Mouse (Mus musculus) urinary bladder, adult 2 months (tissue): Measurements from ENCODE around the gene Nthl1. TPM values are rescaled to one million over a fixed set of nuclear protein-coding genes. Genes with fewer than 3 reads are reported as not detected.

Experiments used
- DNase-seq: peaks from one replicate; pipeline ENCODE4 v3.0.0; 2022; ENCODE audit warnings: low spot score
- polyA plus RNA-seq: library from polyadenylated mRNA; depleted of rRNA; stranded (reverse); fragments of >200 nt; gene quantifications from 2 replicates; pipeline ENCODE4 v1.2.3, GENCODE M21; 2012; rRNA removed

The Nthl1 gene
- 21.7 and 22.0 TPM in 2 replicates for polyA plus RNA-seq

DNA sequence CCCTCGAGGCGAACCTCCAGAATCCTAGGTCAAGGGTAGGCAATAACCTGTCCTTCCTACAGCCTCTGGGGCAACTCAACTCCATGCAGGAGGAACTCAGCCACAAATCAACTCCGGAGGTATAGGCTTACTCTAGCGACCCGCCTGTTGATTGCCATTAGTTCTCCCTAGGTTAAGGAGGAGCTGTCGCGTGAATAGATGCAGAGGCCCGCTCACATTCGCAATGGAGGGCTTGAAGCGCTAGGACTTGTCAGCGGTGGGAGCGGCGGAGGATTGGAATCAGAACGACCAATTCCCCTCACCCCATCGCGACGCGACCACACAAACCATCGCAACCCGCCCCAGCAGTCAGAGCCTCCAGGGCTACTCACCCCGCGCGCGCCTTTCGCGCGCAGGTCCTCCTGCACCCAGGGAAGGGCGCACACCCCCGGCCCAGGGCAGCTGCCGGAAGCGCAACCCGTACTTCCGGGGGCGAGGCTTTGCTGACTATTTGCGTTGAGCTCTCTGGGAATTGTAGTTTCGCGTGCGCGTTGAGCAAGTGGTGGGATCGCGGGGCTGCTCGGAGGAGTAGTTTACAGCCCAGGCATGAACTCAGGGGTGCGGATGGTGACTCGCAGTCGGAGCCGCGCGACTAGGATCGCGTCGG is at the start of gene Nthl1, which contains the start of gene Tsc2:
TSS of gene Nthl1 (plus strand) at position 514 of the 646 bp plus-strand sequence.
TSS of gene Tsc2 (minus strand) at position 464 of the 646 bp plus-strand sequence.
- DNase-seq = peak; percentile 74

DNA sequence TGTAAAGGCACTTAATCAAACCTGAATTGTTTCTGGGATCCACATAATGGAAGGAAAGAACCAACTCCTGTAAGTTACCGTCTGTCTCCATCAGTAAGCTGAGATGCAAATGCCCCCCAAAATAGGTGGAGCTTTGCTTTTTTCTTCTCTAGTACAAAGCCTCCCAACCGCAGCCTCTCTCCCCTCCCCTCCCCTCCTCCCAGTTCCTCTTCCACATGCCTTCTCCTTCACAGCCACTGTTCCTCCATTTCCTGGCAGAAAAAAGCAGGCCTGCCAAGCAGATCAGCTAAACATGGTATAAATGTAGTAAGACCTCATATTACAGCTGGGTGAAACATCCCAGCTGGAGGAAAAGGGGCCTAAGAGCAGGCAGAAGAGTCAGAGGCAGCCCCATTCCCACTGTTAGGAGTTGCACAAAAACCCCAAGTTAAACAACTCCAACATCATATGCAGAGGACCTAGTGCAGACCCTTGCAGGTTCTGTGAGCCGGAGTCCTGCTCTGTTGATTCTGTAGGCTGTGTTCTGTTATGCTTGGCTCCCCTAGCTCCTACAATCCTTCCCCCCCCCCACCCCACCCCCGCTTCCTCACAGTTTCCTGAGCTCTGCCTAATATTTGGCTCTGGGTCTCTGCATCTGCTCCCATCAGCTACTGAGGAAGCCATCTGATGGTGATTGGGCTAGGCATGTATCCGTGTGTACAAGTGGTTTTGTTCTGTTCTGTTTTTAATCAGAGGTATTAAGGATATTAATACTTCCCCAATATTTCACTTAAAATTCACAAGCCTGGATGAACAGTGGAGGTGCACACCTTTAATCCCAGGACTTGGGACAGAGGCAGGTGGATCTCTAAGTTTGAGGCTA is 48.6 kb upstream of the Nthl1 start:
- no peak for DNase-seq

DNA sequence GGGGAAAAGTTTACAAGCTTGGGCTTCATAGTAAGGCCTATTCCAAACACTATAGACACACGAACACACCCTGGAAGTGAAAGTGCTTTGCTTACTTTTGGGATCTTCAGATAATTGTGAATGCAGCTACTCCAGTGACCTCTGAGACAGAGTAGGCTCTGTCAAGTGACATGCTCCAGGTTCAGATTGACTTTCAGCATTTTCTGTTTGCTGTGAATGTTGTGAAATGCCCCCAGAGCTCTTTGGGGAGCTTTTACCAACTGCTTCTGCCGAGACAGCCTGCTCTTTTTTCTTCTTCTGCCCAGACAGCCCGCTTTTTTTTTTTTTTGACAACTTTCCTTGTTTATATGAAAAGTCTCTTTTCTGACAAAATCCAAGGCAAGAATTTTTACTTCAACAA is 48.0 kb upstream of the Nthl1 start:
- DNase-seq = no peak

DNA sequence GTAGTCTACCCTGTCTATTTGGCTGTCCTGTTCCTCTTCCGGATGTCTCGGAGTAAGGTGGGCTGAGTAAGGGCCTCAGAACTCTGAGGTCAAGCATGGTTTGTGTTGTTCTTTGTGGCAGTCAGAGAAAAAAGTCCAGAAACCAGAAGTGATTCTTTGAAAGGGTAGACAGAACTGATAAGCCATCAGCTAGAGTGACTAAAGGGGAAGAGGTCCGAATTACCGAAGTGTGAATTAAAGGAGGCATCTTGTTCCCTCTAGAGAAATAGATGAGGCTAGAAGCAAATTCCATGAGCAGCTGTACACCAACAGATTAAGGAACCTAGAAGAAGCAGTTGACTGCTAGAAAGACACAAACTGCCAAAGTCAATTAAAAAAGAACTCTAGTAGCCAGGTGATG is 45.9 kb upstream of the Nthl1 start:
- DNase-seq = no peak

DNA sequence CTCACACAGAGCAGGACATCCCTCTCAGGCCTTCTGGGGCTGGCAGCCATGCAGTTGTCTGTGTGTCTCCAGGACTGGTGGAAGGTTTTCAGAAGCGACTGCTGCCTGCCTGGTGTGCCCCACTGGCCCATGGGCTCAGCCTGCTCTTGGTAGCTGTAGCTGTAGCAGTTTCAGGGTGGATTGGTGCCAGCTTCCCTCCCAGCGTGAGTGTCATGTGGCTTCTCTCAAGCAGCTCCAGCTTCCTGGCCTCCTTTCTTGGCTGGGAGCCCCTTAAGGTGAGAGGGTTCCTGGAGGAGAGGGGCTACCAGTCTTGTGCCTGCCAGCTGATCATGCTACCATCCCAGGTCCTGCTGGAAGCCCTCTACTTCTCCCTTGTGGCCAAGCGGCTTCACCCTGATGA is 41.5 kb upstream of the Nthl1 start:
- no peak for DNase-seq

DNA sequence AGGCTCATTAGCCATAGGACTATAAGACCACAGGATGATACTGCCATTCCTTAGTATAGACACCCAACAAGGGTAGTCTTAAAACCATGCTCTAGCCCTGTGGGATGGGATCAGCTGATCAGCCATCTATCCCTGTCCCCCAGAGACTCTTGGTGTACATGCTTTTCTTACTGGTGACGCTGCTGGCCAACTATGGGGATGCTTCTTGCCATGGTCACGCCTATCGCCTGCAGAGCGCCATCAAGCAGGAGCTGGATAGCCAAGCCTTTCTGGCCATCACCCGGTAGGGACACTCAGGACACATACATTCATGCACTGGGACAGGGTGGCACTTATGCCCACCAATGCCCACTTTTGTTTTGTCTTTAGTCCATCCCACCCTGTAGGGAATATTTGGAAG is 40.8 kb upstream of the Nthl1 start:
- no peak for DNase-seq

DNA sequence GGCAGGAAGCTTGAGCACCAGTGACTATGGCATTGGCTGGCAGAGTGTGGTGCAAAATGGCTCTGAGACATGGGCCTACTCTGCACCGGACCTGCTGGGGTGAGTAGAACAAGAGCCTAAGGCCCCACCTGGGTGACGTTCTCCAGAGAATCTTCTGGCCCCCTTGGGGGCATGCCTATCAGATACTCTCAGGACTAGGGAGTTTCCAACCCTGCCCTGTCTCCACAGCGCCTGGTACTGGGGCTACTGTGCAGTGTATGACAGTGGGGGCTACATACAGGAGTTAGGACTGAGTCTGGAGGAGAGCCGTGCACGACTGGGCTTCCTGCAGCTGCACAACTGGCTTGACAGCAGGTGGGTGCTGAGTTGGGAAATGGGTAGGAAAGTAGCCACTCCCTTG is 39.2 kb upstream of the Nthl1 start:
- no peak for DNase-seq

DNA sequence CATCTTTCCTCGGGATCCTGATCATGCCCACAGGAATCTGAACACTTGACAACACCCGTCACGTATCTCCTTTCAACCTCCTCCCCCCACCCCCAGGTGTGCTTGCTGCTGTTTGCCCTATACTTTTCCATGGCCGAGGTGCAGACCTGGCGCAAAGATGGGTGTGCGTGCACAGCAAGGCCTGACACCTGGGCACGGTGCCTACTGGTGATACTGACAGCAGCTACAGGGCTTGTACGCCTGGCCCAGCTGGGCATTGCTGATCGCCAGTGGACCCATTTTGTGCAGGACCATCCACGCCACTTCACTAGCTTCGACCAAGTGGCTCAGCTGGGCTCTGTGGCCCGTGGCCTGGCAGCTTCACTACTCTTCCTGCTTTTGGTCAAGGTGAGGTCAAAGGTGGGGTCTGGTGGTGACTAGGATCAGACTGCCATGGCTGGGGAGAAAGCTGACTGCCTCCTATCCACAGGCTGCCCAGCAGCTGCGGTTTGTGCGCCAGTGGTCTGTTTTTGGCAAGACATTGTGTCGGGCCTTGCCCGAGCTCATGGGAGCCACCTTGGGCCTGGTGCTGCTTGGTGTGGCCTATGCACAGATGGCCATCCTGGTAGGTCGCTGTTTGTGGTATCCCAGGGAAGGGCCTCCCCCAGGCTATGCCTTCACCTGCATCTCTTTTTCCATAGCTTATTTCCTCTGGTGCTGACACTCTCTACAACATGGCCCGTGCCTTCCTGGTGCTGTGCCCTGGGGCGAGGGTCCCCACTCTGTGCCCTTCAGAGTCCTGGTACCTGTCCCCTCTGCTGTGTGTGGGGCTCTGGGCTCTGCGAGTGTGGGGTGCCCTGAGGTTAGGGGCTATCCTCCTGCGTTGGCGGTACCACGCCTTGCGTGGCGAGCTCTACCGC is 38.2 kb upstream of the Nthl1 start:
- DNase-seq = no peak

DNA sequence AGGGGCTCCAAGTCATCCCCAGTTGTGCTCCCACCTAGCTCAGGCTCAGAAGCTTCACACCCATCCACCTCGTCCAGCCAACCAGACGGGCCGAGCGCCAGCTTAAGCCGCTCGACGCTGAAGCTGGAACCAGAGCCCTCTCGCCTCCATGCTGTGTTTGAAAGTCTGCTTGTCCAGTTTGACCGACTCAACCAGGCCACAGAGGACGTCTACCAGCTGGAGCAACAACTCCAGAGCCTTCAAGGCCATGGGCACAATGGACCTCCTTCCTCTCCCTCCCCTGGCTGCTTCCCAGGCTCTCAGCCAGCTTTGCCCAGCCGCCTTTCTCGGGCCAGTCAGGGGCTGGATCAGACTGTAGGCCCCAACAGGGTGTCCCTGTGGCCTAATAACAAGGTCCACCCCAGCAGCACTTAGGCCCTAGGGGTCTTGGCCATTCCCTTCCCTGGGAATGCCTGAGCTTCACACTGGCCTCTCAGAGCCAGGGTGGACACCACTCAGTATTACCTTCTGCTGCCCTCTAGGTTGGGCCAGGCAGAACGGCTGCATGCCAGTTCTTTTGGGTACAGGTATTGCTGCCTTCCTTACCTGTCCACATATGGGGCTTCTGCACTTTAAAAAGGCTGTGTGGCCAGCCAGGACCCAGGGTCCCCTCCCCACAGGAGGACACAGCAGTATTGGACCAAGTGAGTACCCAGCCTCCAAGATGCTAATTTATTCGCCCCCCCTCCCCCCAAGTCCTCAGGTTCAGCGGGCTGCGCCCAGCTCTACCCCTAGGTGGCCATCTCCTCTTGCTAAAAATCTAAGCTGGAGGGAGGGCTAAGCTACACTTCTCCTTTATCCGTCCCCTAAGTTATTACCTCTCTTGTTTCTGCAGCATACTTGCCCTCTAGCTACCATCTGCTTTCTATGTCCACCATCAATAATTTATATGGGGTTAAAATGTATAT is 37.1 kb upstream of the Nthl1 start:
- DNase-seq = no peak

DNA sequence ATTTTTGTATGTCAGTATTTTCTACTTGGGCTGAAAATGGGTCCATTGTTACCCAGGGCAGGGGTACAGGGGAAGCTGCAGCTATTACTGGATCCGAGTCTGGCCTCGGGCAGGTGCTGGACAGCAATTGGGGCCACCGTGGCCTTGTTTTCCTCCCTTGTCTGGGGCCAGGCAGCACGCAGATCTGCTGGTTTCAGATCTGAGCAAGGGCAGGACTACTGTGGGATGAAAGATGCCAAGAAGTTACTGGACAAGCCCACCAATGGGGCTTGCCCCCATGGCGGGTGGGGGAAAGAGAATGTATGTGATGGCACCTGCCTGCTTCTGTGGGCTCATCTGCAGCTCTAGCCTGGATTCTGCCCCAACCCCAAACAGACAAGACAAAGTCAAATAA is 36.4 kb upstream of the Nthl1 start:
- no peak for DNase-seq

DNA sequence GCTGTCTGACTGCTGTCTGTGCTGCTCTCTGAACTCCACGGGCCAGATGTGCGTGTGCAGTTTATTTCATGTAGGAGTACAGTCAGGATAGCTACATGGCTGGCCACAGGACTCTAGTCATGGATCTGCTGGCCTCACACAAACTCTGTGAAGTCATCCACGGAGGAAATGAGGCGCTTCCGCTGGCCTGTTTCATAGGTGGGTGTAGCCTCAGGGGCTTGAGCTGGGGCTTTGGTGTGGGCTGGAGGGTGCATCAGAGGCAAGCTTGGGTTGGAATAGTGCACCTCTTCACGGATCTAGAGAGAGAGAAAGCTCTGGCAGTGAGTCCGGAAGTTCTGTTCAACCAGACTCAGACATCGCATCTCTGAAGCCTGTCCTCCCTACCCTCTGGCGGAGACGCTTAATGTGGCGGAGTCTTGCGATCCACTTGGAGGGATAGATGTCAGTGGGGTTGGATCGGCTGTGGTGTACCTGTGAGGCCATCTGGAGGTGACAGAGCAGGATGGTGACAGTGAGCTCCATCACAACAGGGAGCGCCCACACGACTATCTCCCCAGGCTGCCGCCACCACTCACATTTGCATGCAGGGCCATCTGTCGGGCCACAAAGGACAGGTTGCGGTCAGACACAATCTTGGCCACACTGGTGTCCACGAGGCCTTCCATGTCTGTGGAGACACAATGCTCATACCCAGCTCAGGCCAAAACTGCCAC is 35.9 kb upstream of the Nthl1 start:
- DNase-seq = no peak

DNA sequence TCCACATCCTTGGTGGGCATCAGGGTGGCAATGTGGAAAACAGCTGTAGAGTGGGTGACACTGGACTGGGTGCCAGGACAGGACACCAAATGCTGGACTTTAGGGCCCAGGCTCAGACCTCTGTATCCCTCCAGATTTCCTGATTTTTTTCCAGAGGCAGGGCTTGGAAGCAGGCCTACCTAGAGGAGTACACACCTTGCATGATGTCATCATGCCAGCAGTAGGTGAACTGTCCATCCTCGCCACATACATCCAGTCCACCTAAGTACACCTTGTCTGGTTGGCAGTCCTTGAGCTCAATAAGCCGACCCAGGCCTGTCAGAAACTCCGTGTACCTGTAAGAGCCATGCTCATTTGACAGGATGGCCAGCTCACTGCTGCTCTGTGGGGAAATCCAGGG is 34.5 kb upstream of the Nthl1 start:
- DNase-seq = no peak

DNA sequence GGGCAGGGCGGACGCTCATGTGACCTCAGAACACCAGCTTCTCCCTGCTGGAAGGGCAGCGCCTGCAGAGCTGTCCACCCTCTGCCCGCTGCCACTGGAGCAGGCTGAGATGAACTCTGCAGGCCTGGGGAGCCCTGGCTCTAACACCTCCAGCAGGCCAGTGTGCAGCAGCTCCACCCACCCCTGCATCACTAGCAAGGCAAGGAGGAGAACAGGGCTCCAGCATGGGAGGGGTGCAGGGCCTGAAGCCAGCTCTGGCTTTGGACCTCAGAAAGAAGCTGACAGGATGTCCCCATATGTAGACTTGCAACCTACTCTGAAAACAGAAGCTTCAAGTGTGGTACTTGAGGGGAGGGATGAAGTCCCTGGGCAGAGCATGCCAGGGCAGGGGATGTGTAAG is 32.0 kb upstream of the Nthl1 start:
- no peak for DNase-seq

DNA sequence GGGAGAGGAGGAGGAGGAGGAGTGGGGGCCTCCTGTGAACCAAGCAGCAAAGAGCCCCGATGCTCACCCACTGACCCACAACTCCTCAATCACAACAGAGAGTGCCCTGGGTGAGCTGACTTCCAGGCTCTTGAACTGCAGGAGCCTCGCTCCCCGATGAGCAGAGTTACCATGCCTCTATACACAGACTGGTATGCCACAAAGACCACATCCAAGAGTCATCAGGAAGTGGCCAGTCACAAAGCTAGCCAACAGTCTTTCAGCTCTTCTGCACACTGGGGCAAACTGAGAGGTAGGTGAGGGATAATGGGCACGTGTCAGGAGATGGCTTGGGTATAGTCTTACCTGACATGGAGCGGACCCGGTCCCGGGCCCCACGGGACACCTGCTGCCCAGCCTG is 28.5 kb upstream of the Nthl1 start:
- no peak for DNase-seq

DNA sequence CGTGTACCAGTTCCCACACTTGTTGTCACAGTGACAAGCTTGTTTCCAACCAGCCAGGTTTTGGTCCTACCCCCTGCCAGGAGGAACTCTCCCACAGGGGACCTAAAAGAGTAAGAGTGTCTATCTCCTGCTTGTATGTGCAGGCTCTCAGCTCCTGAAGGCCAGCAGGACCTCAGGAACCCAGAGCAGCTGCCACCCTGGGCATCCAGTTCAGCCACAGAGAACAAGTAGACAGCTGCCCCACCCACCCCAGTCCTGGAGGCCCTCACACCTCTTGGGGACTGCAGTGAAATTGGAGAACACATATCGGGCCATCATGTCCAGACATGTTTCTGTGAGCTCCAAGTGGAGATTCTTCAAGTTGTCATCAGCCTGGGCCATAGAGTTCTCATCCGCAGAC is 27.9 kb upstream of the Nthl1 start:
- no peak for DNase-seq

DNA sequence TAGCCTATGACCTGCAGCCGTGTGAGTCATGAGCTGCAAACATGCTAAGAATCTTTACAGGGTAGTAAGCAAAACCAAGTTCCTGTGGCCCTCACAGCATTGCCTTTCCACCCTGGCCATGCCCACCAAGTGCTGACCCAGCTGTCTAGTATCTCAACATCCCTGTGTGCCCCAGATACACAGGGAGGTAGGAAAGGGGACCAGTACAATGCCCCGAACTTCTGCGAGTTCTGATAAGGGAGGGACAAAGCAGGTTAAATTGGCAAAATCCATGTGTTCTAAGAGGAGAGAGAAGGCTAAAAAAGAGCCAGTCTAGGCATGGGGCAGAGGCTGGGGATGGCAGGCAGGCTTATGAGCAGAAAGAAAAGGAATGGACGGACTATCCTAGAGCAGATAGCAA is 24.1 kb upstream of the Nthl1 start:
- DNase-seq = no peak

DNA sequence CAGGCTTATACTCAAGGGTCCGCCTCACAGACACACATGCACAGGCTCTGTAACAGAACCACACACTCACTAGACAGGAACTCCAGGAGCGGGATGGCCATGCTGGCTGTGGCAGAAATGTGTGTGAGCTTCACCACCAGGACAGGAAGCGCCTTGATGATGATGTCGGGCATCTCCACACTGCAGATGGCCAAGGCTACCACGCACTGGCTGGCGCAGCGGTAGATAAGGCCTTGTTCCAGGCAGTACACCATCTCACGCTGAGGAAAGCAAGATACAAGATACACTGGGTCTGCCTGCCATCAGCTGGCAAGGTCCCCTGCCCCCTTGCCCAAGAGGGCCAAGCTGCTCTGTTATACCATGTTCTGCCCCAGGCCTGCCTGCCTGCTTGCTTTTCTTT is 23.6 kb upstream of the Nthl1 start:
- DNase-seq = no peak

DNA sequence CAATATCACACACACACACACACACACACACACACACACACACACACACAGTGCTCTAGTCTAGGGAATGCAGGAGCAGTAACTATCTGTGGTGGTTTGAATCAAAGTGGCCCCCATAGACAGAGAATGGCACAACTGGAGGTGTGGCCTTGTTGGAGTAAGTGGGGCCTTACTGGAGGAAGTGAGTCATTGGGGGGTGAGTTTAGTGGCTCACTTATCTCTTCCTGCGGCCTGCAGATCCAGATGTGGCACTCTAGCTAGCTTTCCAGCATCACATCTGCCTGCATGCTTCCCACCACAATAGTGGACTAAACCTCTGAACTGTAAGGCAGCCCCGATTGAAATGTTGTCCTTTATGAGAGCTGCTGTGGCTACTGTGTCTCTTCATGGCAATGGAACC is 21.8 kb upstream of the Nthl1 start:
- no peak for DNase-seq

DNA sequence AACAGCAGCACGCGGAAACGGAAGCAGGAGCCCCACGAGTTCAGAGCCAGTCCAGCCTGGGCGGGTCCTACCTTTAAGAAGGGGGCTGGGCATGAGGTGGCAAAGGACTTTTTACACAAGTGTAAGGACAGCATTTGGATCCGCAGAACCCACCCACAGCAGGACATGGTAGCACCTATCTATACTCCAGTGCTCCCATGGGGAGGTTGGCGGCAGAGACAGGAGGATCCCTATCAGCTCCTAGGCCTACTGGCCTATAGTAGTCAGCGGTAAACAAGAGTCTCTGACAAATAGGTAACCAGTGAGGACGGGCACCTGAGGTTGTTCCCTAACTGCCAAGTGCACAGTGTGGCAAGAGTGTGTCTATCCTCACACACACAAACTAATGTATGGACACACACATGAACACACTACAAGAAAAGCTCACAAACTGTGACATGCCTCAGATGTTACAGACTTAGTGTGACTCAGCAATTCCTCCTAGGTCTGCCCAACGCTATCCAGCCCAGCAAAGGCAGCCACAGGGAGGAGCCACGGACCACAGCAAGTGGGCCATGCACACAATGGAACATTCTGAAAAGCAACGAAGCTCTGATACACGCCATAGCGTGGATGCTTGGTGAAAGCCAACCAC is 14.8 kb upstream of the Nthl1 start:
- DNase-seq = no peak

DNA sequence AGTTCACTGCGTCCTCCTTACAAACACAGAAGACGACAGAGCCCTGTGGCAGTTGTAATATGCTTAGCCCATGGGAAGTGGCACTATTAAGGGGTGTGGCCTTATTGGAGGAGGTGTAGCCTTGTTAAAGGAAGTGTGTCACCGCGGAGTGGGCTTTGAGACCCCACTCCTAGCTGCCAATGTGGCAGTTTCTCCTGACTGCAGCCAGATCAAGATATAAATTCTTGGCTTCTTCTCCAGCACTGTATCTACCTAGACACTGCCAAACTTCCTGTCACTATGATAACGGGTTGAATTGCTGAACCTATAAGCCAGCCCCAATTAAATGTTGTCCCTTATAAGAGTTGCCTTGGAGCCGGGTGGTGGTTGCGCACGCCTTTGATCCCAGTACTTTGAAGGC is 7.0 kb upstream of the Nthl1 start:
- DNase-seq = no peak
